Mouse (Mus musculus): ENCODE measurements around the gene Sumf2. TPM values are rescaled to one million over a fixed set of nuclear protein-coding genes. Genes with fewer than 3 reads are reported as not detected.

Gene Sumf2
- polyA plus RNA-seq, 1 experiment from 2014 or later = 58.7 TPM

DNA sequence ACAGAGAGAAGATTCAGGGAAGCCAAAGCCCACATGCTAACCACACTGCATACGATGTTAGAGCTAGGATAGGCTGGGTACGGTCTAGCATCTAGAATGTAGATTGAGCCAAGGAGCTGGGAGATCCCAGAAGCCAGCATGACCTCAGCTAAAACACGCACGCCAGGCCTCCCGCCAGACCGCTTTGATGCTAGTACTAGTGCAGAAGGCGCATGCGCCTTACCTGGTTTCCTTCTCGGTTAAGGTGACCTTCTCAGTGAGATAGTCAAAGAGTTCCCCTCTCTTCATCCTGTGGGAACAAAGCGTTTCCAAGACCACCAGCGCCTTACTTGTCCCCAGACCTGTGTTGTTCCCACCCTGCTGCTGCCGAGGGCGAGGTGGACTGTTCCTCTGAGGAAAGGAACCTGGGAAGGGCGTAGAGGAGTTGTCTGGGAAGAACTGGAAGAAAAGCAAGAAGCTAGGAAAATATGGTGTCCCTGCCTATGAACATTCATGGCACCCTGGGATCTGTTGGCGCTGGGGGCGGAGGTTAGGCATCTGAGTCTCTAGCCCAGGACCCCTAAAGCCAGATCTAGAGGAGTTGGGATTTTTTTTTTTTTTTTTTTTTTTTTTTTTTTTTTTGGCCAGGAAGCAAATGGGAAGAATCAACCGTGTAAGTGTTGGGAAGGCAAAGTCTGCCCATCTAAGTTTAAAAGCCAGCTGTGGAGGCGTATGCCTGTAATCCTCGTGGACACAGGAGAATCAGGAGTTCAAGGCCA, 22.6 kb downstream of the Sumf2 start:
- H3K9ac ChIP-seq (ENCODE audit: low read depth, low read length) = no peak overlapping the region
- ATAC-seq (ENCODE audit: low FRiP score, low TSS enrichment) = no peak

DNA sequence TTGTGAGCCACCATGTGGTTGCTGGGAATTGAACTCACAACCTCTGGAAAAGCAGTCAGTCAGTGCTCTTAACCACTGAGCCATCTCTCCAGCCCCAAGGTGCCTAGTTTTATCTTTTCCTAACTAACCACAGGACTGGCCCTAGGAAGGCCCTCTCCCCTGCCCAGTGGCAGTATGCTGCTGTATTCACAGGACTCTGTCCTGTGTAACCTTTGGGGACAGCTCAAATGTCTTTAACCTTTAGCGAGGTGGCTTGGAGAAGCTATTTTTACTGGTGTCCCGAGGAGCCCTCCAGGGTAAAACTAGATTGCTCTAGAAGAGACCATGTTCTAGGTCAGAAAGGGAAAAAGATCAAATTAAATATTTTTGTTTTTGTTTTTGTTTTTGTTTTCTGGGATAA, 24.5 kb downstream of the Sumf2 start:
- Histone ChIP-seq H3K36me3 (ENCODE audit: control insufficient read depth, insufficient read depth, low read length) (no peaks in the 10 kb centered on the region), H3K27ac (ENCODE audit: low read depth, low read length) (no peak overlapping the region), H3K4me3 (ENCODE audit: low read length) (no peak overlapping the region), H3K9ac (ENCODE audit: low read depth, low read length) (no peak overlapping the region), H3K4me1 (ENCODE audit: control insufficient read depth, insufficient read depth, low read length) (no peaks in the 10 kb centered on the region), H3K4me2 (replicated peaks; ENCODE audit: low read depth, low read length) (no peak overlapping the region), H3K9me3 (ENCODE audit: control insufficient read depth, low read length) (no peaks in the 10 kb centered on the region), H3K27me3 (ENCODE audit: control insufficient read depth, insufficient read depth, low read length) (no peaks in the 10 kb centered on the region)
- ATAC-seq (ENCODE audit: low FRiP score, low TSS enrichment) = no peak
- 86% methylated on average over 2 of the region's 2 CpGs for WGBS

More for the DNA sequence above, 22.6 kb downstream of the Sumf2 start:
- Histone ChIP-seq H3K4me3 (ENCODE audit: low read length) (no peak overlapping the region), H3K27me3 (ENCODE audit: control insufficient read depth, insufficient read depth, low read length) (no peaks in the 10 kb centered on the region), H3K9me3 (ENCODE audit: control insufficient read depth, low read length) (no peaks in the 10 kb centered on the region), H3K4me2 (replicated peaks; ENCODE audit: low read depth, low read length) (no peak overlapping the region), H3K4me1 (ENCODE audit: control insufficient read depth, insufficient read depth, low read length) (no peaks in the 10 kb centered on the region; the same call in 1 of the 2 replicates), H3K36me3 (ENCODE audit: control insufficient read depth, insufficient read depth, low read length) (no peaks in the 10 kb centered on the region), H3K27ac (ENCODE audit: low read depth, low read length) (no peak overlapping the region)
- WGBS = 89% methylated on average over 19 of the region's 19 CpGs

DNA sequence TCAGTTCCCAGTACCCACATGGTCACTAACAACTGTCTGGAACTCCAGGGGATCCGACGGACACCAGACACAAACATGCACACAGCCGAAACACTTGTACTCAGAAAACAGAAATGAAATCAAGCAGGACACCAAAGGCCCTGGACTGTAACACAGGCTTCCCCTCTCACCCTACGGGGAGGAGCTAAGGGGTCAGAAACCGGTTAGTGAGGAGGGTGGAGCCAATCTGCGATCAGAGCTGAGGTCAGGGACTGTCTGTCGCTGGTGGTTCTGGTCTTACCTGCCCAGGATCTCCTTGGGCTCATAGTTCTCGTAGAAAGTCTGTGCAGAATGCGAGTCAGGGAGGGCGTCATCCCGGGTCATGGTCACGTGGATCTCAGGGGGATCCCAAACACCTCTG, 27.2 kb downstream of the Sumf2 start:
- H3K4me1 ChIP-seq (ENCODE audit: control insufficient read depth, insufficient read depth, low read length) = no peaks in the 10 kb centered on the region
- no peaks in the 10 kb centered on the region; the same call in 1 of the 2 replicates for H3K36me3 ChIP-seq (ENCODE audit: control insufficient read depth, insufficient read depth, low read length)
- no peak overlapping the region for H3K9ac ChIP-seq (ENCODE audit: low read depth, low read length)
- H3K27ac ChIP-seq (ENCODE audit: low read depth, low read length) = no peak overlapping the region
- no peaks in the 10 kb centered on the region; the same call in 1 of the 2 replicates for H3K9me3 ChIP-seq (ENCODE audit: control insufficient read depth, low read length)
- no peak overlapping the region for H3K4me3 ChIP-seq (ENCODE audit: low read length)
- ATAC-seq (ENCODE audit: low FRiP score, low TSS enrichment) = no peak
- H3K27me3 ChIP-seq (ENCODE audit: control insufficient read depth, insufficient read depth, low read length) = no peaks in the 10 kb centered on the region
- no peak overlapping the region for H3K4me2 ChIP-seq (replicated peaks; ENCODE audit: low read depth, low read length)
- 85% methylated on average over 12 of the region's 12 CpGs for WGBS

DNA sequence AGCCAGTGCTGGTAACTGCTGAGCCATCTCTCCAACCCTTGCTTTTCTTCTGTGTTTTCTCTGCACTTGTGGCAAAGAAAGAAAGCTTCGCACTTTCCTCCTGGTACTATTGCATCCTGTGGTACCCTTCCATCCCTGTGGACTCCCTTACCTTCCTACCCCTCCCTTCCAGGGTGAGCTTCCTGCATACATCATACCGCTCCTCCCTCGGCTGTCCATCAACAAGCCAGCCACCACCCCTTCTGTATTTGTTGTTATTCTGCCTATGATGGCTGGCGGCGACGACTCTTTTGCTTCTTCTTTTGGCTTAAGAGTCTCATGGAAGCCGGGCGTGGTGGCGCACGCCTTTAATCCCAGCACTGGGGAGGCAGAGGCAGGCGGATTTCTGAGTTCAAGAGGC, 28.3 kb downstream of the Sumf2 start:
- Histone ChIP-seq H3K36me3 (ENCODE audit: control insufficient read depth, insufficient read depth, low read length) (no peaks in the 10 kb centered on the region; the same call in 1 of the 2 replicates), H3K4me1 (ENCODE audit: control insufficient read depth, insufficient read depth, low read length) (no peaks in the 10 kb centered on the region), H3K4me2 (replicated peaks; ENCODE audit: low read depth, low read length) (no peak overlapping the region), H3K9me3 (ENCODE audit: control insufficient read depth, low read length) (no peaks in the 10 kb centered on the region; the same call in 1 of the 2 replicates), H3K4me3 (ENCODE audit: low read length) (no peak overlapping the region), H3K27ac (ENCODE audit: low read depth, low read length) (no peak overlapping the region), H3K27me3 (ENCODE audit: control insufficient read depth, insufficient read depth, low read length) (no peaks in the 10 kb centered on the region), H3K9ac (ENCODE audit: low read depth, low read length) (no peak overlapping the region)
- ATAC-seq (ENCODE audit: low FRiP score, low TSS enrichment) = no peak
- WGBS = 85% methylated on average over 11 of the region's 11 CpGs

DNA sequence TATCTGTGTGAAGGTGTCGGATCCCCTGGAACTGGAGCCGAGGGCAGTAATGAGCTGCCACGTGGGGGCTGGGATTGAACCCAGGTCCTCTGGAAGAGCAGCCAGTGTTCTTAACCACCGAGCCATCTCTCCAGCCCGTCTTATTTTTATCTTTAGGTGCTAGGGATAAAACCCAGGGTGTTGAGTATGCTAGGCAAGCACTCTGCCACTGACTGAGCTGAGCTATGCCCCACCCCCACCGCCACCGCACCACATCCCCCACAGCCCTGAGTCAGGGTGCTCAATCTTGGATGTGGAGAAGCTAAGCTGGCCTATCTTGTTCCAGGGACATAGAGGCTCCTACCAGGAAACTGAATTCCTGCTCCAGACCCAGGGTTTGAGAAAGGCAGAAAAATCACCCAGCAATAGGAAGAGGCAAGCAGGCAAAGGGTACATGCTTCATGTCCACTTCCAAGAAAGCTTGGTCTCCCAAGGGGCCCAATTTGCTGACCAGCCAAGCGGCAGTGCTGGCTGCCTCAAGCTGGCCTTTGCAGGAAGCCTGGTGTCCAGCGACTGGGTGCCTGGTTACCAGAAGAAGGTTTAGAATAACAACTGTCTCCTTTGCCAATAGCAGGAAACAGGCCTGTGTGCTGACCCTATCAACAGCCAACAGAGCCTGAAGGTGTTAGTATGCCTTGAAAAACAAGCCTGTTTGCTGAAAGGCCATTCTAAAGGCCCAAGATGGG, 31.1 kb downstream of the Sumf2 start:
- H3K27me3 ChIP-seq (ENCODE audit: control insufficient read depth, insufficient read depth, low read length) = no peaks in the 10 kb centered on the region
- ATAC-seq (ENCODE audit: low FRiP score, low TSS enrichment) = no peak
- H3K4me2 ChIP-seq (replicated peaks; ENCODE audit: low read depth, low read length) = no peak overlapping the region
- H3K4me1 ChIP-seq (ENCODE audit: control insufficient read depth, insufficient read depth, low read length) = no peaks in the 10 kb centered on the region
- peaks cover 23% of the 10 kb centered on the region for H3K36me3 ChIP-seq (ENCODE audit: control insufficient read depth, insufficient read depth, low read length)
- H3K9ac ChIP-seq (ENCODE audit: low read depth, low read length) = no peak overlapping the region
- no peaks in the 10 kb centered on the region; the same call in 1 of the 2 replicates for H3K9me3 ChIP-seq (ENCODE audit: control insufficient read depth, low read length)
- no peak overlapping the region for H3K27ac ChIP-seq (ENCODE audit: low read depth, low read length)
- no peak overlapping the region for H3K4me3 ChIP-seq (ENCODE audit: low read length)
- 71% methylated on average over 9 of the region's 9 CpGs for WGBS

DNA sequence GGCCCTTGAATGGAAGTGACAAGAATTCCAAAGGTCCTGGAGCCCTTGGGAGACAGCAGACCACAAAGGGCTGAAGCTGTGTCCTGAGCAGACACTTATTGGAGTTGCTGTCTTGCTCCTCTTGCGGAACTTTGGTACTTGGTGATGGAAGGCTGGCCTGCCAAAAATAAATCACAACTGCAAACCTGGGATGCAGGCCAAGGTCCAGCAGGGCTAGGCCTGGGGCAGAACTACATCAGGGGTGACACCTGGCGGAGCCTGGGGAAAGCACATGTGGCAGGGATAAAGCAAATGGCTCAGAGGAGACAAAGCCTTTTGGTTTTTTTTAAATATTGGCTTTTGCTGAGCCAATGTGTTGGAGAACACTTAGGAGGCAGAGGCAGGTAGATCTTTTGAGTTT, 32.2 kb downstream of the Sumf2 start:
- no peak overlapping the region for H3K27ac ChIP-seq (ENCODE audit: low read depth, low read length)
- no peaks in the 10 kb centered on the region; the same call in 1 of the 2 replicates for H3K9me3 ChIP-seq (ENCODE audit: control insufficient read depth, low read length)
- peaks cover 30% of the 10 kb centered on the region for H3K36me3 ChIP-seq (ENCODE audit: control insufficient read depth, insufficient read depth, low read length)
- 60% methylated on average over 2 of the region's 2 CpGs for WGBS
- no peak overlapping the region for H3K9ac ChIP-seq (ENCODE audit: low read depth, low read length)
- no peak overlapping the region for H3K4me3 ChIP-seq (ENCODE audit: low read length)
- 0 out of 2 replicates have a peak, but pooled peaks have one; percentile 32 for ATAC-seq (ENCODE audit: low FRiP score, low TSS enrichment)
- H3K27me3 ChIP-seq (ENCODE audit: control insufficient read depth, insufficient read depth, low read length) = no peaks in the 10 kb centered on the region
- no peaks in the 10 kb centered on the region for H3K4me1 ChIP-seq (ENCODE audit: control insufficient read depth, insufficient read depth, low read length)
- no peak overlapping the region for H3K4me2 ChIP-seq (replicated peaks; ENCODE audit: low read depth, low read length)

DNA sequence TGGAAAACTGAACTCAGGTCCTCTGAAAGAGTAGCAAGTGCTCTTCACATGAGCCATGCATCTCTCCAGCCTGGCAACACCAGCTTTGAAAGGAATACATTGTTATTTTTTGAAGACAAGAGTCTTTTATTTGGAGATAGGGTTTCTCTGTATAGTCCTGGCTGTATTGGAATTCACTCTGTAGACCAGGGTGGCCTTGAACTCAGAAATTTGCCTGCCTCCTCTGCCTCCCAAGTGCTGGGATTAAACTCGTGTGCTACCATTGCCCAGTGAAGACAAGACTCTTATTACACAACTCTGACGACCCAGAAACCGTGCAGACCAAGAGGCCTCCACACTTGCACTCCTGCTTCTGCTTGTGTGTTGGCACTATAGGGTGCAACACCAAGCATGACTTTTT, 33.1 kb downstream of the Sumf2 start:
- H3K9me3 ChIP-seq (ENCODE audit: control insufficient read depth, low read length) = no peaks in the 10 kb centered on the region; the same call in 1 of the 2 replicates
- no peak overlapping the region for H3K27ac ChIP-seq (ENCODE audit: low read depth, low read length)
- ATAC-seq (ENCODE audit: low FRiP score, low TSS enrichment) = 0 out of 2 replicates have a peak, but pooled peaks have one; percentile 15
- no peaks in the 10 kb centered on the region for H3K4me1 ChIP-seq (ENCODE audit: control insufficient read depth, insufficient read depth, low read length)
- no peak overlapping the region for H3K4me2 ChIP-seq (replicated peaks; ENCODE audit: low read depth, low read length)
- no peak overlapping the region for H3K9ac ChIP-seq (ENCODE audit: low read depth, low read length)
- H3K4me3 ChIP-seq (ENCODE audit: low read length) = no peak overlapping the region
- H3K27me3 ChIP-seq (ENCODE audit: control insufficient read depth, insufficient read depth, low read length) = no peaks in the 10 kb centered on the region
- 65% methylated on average over 3 of the region's 3 CpGs for WGBS
- H3K36me3 ChIP-seq (ENCODE audit: control insufficient read depth, insufficient read depth, low read length) = peaks cover 38% of the 10 kb centered on the region

DNA sequence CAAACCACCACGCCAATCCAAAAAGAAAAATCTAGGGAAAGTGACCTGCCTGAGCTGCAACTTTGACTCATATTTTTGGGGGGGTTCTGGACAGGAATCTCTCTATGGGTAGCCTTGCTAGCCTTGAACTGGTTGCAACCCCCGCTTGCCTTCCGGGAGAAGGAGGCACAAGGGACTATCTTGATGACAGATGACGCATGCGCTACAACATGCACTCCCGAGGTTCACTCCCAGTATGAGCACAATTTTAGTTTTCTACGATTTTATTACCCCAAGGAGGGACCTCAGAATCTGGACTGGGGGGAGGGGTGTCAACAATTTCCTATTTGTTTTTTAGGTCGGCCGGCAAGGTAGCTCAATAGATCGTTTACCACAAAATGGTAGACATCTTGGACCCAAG, 39.5 kb downstream of the Sumf2 start:
- Histone ChIP-seq H3K36me3 (ENCODE audit: control insufficient read depth, insufficient read depth, low read length) (peaks cover 31% of the 10 kb centered on the region), H3K9ac (ENCODE audit: low read depth, low read length) (peak overlapping the region; percentile 79), H3K4me3 (ENCODE audit: low read length) (peak overlapping the region; percentile 90), H3K4me2 (replicated peaks; ENCODE audit: low read depth, low read length) (peak overlapping the region; percentile 77), H3K27me3 (ENCODE audit: control insufficient read depth, insufficient read depth, low read length) (no peaks in the 10 kb centered on the region), H3K27ac (ENCODE audit: low read depth, low read length) (no peak overlapping the region), H3K4me1 (ENCODE audit: control insufficient read depth, insufficient read depth, low read length) (0 out of 2 replicates have a peak, but pooled peaks cover 3% of the 10 kb centered on the region), H3K9me3 (ENCODE audit: control insufficient read depth, low read length) (no peaks in the 10 kb centered on the region)
- WGBS = 34% methylated on average over 10 of the region's 10 CpGs
- no peak for ATAC-seq (ENCODE audit: low FRiP score, low TSS enrichment)
